Mouse (Mus musculus) lung, embryonic 14.5 days (tissue): ENCODE measurements around the gene Nmnat2. TPM values are rescaled to one million over a fixed set of nuclear protein-coding genes. Genes with fewer than 3 reads are reported as not detected.

Experiments
- ATAC-seq: fragments of 200-750 bp; cut with Nextera tagmentation; 2 replicates; pipeline ENCODE4 v1.8.0; 2017; ENCODE audit warnings: mild to moderate bottlenecking, moderate TSS enrichment, moderate library complexity; ENCODE audit not compliant: insufficient read depth
- DNase-seq: peaks from one replicate; pipeline ENCODE4 v3.0.0-alpha.2; 2015
- H3K27ac ChIP-seq: fragments of 300-500 bp; sonication (generic); 2 replicates; pipeline ENCODE4 v1.5.1; 2014; ENCODE audit warnings: low read depth, mild to moderate bottlenecking, moderate library complexity
- H3K27me3 ChIP-seq: fragments of 300-500 bp; sonication (generic); 2 replicates; pipeline ENCODE4 v1.6.1; 2014; ENCODE audit warnings: low read length, control low read depth; ENCODE audit not compliant: insufficient read depth
- H3K36me3 ChIP-seq: fragments of 300-500 bp; sonication (generic); 2 replicates; pipeline ENCODE4 v1.6.1; 2014; ENCODE audit warnings: control low read depth; ENCODE audit not compliant: insufficient read depth
- H3K4me1 ChIP-seq: fragments of 300-500 bp; sonication (generic); 2 replicates; pipeline ENCODE4 v1.6.1; 2014; ENCODE audit warnings: antibody characterized with exemption, control low read depth; ENCODE audit not compliant: insufficient read depth
- H3K4me2 ChIP-seq: fragments of 300-500 bp; sonication (generic); 2 replicates; pipeline ENCODE4 v1.6.1; 2014; ENCODE audit warnings: mild to moderate bottlenecking
- H3K4me3 ChIP-seq: fragments of 300-500 bp; sonication (generic); 2 replicates; pipeline ENCODE4 v1.5.1; 2014; ENCODE audit warnings: low read depth, low read length
- H3K9ac ChIP-seq: fragments of 300-500 bp; sonication (generic); 2 replicates; pipeline ENCODE4 v1.6.1; 2014
- H3K9me3 ChIP-seq: fragments of 300-500 bp; sonication (generic); 2 replicates; pipeline ENCODE4 v1.6.1; 2016; ENCODE audit warnings: low read depth, low read length, control low read depth
- CTCF ChIP-seq: IDR thresholded peaks from 2 replicates; pipeline ENCODE4 v1.5.1; 2016; ENCODE audit warnings: antibody characterized with exemption, low read depth
- WGBS: fragments of 180-500 bp; shearing (Covaris S2); extraction: QIAGEN DNeasy Blood & Tissue Kit; methylation state at CpG from one replicate; pipeline ENCODE4 v1.1.7; 2014; 5-methylcytosine and 5-hydroxymethylcytosine counted together
- polyA plus RNA-seq: library from polyadenylated mRNA; unstranded; fragments of >200 nt; fragmentation: Nextera tagmentation; extraction: Ambion mirVana; gene quantifications from 2 replicates; pipeline ENCODE4 v1.2.1, GENCODE M21; 2014

Gene Nmnat2
- polyA plus RNA-seq, 1 experiment from 2014 or later, result 3.6 TPM

GRCm38 (mm10) chr1:153136647-153137046, 181.9 kb downstream of the Nmnat2 start:
- no peak for ATAC-seq
- no peaks in the 10 kb centered on the region for H3K27me3 ChIP-seq
- H3K27ac ChIP-seq, result no peak overlapping the region
- H3K4me3 ChIP-seq, result no peak overlapping the region
- peak; percentile 59 for DNase-seq
- H3K9ac ChIP-seq, result no peak overlapping the region
- no peak for TF ChIP-seq CTCF
- no peak overlapping the region for H3K4me2 ChIP-seq
- 47% methylated on average over 13 of the region's 13 CpGs for WGBS
- peaks cover 38% of the 10 kb centered on the region for H3K4me1 ChIP-seq
- H3K9me3 ChIP-seq, result no peaks in the 10 kb centered on the region
- H3K36me3 ChIP-seq, result no peaks in the 10 kb centered on the region

GRCm38 (mm10) chr1:153138486-153138885, 183.7 kb downstream of the Nmnat2 start:
- H3K4me2 ChIP-seq, result no peak overlapping the region
- ATAC-seq, result no peak
- WGBS, result 67% methylated on average over 5 of the region's 5 CpGs

GRCm38 (mm10) chr1:153139635-153140034, 184.8 kb downstream of the Nmnat2 start:
- no peak overlapping the region for H3K27ac ChIP-seq
- DNase-seq, result peak; percentile 26

More at GRCm38 (mm10) chr1:153138486-153138885, 183.7 kb downstream of the Nmnat2 start:
- peaks cover 34% of the 10 kb centered on the region for H3K4me1 ChIP-seq
- H3K36me3 ChIP-seq, result no peaks in the 10 kb centered on the region
- no peak for DNase-seq
- no peaks in the 10 kb centered on the region for H3K9me3 ChIP-seq
- H3K27me3 ChIP-seq, result no peaks in the 10 kb centered on the region
- no peak overlapping the region for H3K4me3 ChIP-seq
- TF ChIP-seq CTCF, result no peak
- no peak overlapping the region for H3K9ac ChIP-seq
- H3K27ac ChIP-seq, result no peak overlapping the region

GRCm38 (mm10) chr1:153140265-153140664, 185.5 kb downstream of the Nmnat2 start:
- Histone ChIP-seq H3K4me3 (no peak overlapping the region), H3K27ac (peak overlapping the region; percentile 79), H3K27me3 (no peaks in the 10 kb centered on the region), H3K9ac (no peak overlapping the region), H3K9me3 (no peaks in the 10 kb centered on the region), H3K36me3 (no peaks in the 10 kb centered on the region), H3K4me1 (peaks cover 22% of the 10 kb centered on the region), H3K4me2 (no peak overlapping the region)
- peak; percentile 24 for DNase-seq
- no peak for TF ChIP-seq CTCF
- no peak for ATAC-seq
- 45% methylated on average over 11 of the region's 11 CpGs for WGBS

More at GRCm38 (mm10) chr1:153139635-153140034, 184.8 kb downstream of the Nmnat2 start:
- Histone ChIP-seq H3K9me3 (no peaks in the 10 kb centered on the region), H3K4me3 (no peak overlapping the region), H3K4me1 (peaks cover 22% of the 10 kb centered on the region), H3K4me2 (no peak overlapping the region), H3K9ac (no peak overlapping the region), H3K27me3 (no peaks in the 10 kb centered on the region), H3K36me3 (no peaks in the 10 kb centered on the region)
- TF ChIP-seq CTCF, result no peak
- WGBS, result 35% methylated on average over 7 of the region's 7 CpGs
- ATAC-seq, result no peak

DNA sequence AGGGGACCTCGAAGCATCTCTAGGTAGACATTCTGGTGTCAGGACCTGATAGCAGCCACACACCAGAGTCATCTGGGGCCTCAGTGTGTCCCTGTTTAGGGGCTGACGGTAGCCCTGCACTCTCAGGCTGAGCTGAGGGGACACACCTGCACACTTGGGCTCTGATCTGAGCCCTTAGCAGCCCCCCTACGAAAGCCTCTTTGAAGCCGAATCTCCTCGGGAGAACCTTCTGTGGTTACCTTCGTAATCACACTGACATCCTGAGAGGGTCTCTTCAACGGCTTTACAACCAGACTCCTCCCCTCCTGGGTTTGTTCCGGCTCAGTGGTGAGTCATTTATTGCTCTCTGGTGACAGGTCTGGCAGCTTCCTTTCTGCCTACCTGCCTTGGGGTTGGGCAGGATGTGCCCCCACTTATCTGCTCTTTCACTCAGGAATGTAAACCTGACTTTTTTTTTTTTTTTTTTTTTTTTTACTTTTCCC, 186.0 kb downstream of the Nmnat2 start:
- 0 out of 2 replicates have a peak overlapping the region, but pooled peaks have one; percentile 5 for H3K4me2 ChIP-seq
- H3K4me3 ChIP-seq, result no peak overlapping the region
- H3K27me3 ChIP-seq, result no peaks in the 10 kb centered on the region
- DNase-seq, result peak; percentile 71
- H3K4me1 ChIP-seq, result peaks cover 22% of the 10 kb centered on the region
- no peaks in the 10 kb centered on the region for H3K36me3 ChIP-seq
- ATAC-seq, result peak; percentile 85
- TF ChIP-seq CTCF, result no peak
- no peak overlapping the region for H3K9ac ChIP-seq
- H3K27ac ChIP-seq, result peak overlapping the region; percentile 79
- H3K9me3 ChIP-seq, result no peaks in the 10 kb centered on the region
- WGBS, result 12% methylated on average over 8 of the region's 8 CpGs

DNA sequence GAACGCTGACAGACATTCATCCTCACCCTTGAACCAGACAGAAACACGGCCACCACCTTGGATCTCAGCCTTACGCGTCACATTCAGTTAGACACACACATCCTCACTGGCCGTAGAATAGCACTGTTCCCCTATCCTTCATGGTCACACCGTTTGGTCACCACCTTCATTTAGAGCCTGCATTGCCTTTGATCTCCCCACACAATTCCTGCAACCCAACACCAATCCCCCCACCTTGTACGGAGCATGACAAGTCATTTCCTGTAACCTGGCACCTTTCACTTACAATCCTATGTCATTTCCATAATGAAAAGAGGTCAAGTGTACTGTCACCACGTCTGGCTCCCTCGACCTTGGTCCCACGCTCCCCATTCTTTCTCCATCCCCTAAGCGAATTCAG, 189.2 kb downstream of the Nmnat2 start:
- Histone ChIP-seq H3K4me3 (no peak overlapping the region), H3K36me3 (no peaks in the 10 kb centered on the region; the same call in 1 of the 2 replicates), H3K27ac (no peak overlapping the region), H3K4me1 (peaks cover 16% of the 10 kb centered on the region), H3K4me2 (no peak overlapping the region), H3K27me3 (no peaks in the 10 kb centered on the region), H3K9me3 (no peaks in the 10 kb centered on the region), H3K9ac (no peak overlapping the region)
- ATAC-seq (no peak), DNase-seq (no peak)
- no peak for TF ChIP-seq CTCF
- 54% methylated on average over 11 of the region's 11 CpGs for WGBS

DNA sequence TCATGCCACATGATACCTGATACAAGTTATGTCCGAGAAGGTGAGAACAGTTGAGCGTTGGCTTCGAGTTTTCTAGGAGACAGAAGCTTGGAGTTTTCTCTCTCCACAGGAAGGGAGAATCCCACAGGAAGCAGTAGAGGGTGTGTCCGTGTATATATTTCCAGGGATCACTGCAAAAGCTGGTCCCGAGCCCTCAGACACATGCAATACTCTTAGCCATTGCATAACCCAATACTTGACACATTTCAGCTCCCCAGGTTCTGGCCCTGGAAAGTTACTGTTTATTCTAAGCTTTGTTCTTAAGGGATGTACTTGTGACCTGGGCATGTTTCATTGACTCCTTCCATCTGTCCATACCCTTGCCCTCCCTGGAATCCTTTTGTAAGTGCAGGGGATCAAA, 191.0 kb downstream of the Nmnat2 start:
- WGBS, result 58% methylated on average over 5 of the region's 5 CpGs
- Histone ChIP-seq H3K4me1 (peaks cover 5% of the 10 kb centered on the region; the same call in 1 of the 2 replicates), H3K4me3 (no peak overlapping the region), H3K27ac (no peak overlapping the region), H3K4me2 (no peak overlapping the region), H3K36me3 (no peaks in the 10 kb centered on the region; the same call in 1 of the 2 replicates), H3K9me3 (no peaks in the 10 kb centered on the region), H3K9ac (no peak overlapping the region), H3K27me3 (no peaks in the 10 kb centered on the region)
- ATAC-seq (no peak), DNase-seq (no peak)
- TF ChIP-seq CTCF, result no peak

DNA sequence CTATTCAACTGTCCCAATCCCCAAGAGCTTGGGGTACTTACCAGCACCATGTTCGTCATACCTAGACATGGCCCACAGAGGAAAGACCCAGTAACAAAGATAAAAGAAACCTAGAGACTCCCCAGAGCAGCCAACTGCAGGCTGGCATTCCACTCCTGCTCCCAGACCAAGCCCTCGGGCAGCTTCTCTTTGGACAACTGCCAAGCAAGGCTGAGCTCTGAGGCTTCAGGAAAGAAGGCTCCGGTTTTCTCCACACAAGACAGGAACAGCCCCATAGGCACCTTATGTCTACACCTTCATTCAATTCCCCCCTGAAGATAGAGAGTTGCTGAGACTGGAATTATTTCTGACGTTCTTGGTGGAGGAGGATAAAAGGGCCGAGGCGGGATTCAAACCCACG, 197.8 kb downstream of the Nmnat2 start:
- Histone ChIP-seq H3K27me3 (no peaks in the 10 kb centered on the region), H3K4me1 (no peaks in the 10 kb centered on the region), H3K9me3 (no peaks in the 10 kb centered on the region), H3K36me3 (no peaks in the 10 kb centered on the region; the same call in 1 of the 2 replicates), H3K27ac (no peak overlapping the region), H3K4me2 (no peak overlapping the region), H3K4me3 (no peak overlapping the region), H3K9ac (no peak overlapping the region)
- no peak for TF ChIP-seq CTCF
- peak; percentile 68 for DNase-seq
- 68% methylated on average over 7 of the region's 7 CpGs for WGBS
- ATAC-seq, result no peak
